Mouse (Mus musculus) T-cell, adult 2 months (primary cell): Measurements from ENCODE around the gene Colec11.
A peak's percentile ranks its signal among the peaks of the same experiment; 100 is the strongest.

Experiments
- DNase-seq: peaks from one replicate; pipeline ENCODE4 v3.0.0; 2022; ENCODE audit warnings: low spot score

Gene Colec11

GRCm38 (mm10) chr12:28602259-28602658 lies 20.9 kb downstream of the Colec11 start:
- no peak for DNase-seq

- no peak for DNase-seq
These were observed 24.6 kb downstream of the Colec11 start for GRCm38 (mm10) chr12:28598526-28598991.

GRCm38 (mm10) chr12:28598110-28598509 lies 25.1 kb downstream of the Colec11 start:
- DNase-seq: no peak

GRCm38 (mm10) chr12:28597699-28598098 lies 25.5 kb downstream of the Colec11 start:
- no peak for DNase-seq

- DNase-seq: no peak
These were observed 26.3 kb downstream of the Colec11 start for GRCm38 (mm10) chr12:28596851-28597250.

- DNase-seq: no peak
These were observed 32.7 kb downstream of the Colec11 start for GRCm38 (mm10) chr12:28590428-28590827.

- peak; percentile 63 for DNase-seq
These were observed 33.9 kb downstream of the Colec11 start for GRCm38 (mm10) chr12:28589090-28589868.

GRCm38 (mm10) chr12:28587949-28588348 lies 35.2 kb downstream of the Colec11 start:
- no peak for DNase-seq

- no peak for DNase-seq
These were observed 39.1 kb downstream of the Colec11 start for GRCm38 (mm10) chr12:28584036-28584435.

GRCm38 (mm10) chr12:28582423-28582822 lies 40.8 kb downstream of the Colec11 start, which contains the start of gene Allc:
TSS of gene Allc (minus strand) at chr12:28582523.
- DNase-seq: no peak

GRCm38 (mm10) chr12:28579132-28579531 lies 44.0 kb downstream of the Colec11 start:
- no peak for DNase-seq

- DNase-seq: no peak
These were observed 45.0 kb downstream of the Colec11 start for GRCm38 (mm10) chr12:28578147-28578546.

- DNase-seq: no peak
These were observed 47.7 kb downstream of the Colec11 start for GRCm38 (mm10) chr12:28575366-28576070.

- no peak for DNase-seq
These were observed 50.9 kb downstream of the Colec11 start for GRCm38 (mm10) chr12:28572241-28572640.

GRCm38 (mm10) chr12:28552299-28552698 lies 70.9 kb downstream of the Colec11 start, which contains the start of gene Dcdc2c:
TSS of gene Dcdc2c (minus strand) at chr12:28552399.
- DNase-seq: no peak

GRCm38 (mm10) chr12:28551775-28552174 lies 71.4 kb downstream of the Colec11 start:
- DNase-seq: no peak

GRCm38 (mm10) chr12:28548887-28549286 lies 74.3 kb downstream of the Colec11 start:
- DNase-seq: no peak
